Mouse (Mus musculus): Measurements from ENCODE around the gene Cdh13.

DNA sequence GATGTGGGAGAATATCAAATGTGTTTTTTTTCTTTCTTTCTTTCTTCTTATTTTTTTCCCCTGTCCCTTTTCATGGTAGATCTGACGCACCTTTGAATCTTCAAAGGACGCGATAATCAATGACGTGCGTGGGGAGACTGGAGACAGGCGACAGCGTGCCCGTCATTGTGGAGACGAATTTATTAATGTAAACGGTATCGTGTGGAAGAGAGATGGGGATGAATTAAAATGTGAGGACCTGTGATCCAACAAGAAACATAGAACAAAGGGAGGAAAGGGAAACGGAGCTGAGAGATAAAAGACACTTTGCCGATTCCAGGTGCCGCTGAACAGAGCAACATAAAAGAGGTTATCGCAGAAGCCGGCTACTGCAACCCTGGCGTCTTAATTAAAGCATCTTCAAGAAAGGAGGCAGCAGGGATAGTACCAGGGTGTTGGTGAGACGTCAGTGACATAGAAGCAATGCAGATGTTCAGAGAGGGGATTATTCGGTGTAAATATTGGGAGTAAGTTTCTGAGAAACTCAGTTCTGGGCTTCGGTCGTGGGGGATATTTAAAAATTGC lies 464.6 kb downstream of the Cdh13 start:
- TF ChIP-seq CTCF (IDR thresholded peaks at IDR 0.05; ENCODE audit: control insufficient read depth, insufficient read depth, low read length): no peak
- TF ChIP-seq POLR2A (IDR thresholded peaks at IDR 0.05; ENCODE audit: borderline replicate concordance, control insufficient read depth, low read depth, low read length): no peak

Measured in bone marrow, adult 2 months (tissue).